Mouse (Mus musculus) embryonic facial prominence, embryonic 12.5 days (tissue): ENCODE data around the gene Zfp644. TPM values are rescaled to one million over a fixed set of nuclear protein-coding genes. Genes with fewer than 3 reads are reported as not detected.

Source experiments
- ATAC-seq: fragments of 200-750 bp; cut with Nextera tagmentation; 2 replicates; pipeline ENCODE4 v1.8.0; 2017; ENCODE audit not compliant: insufficient number of reproducible peaks, insufficient read depth, low FRiP score, low TSS enrichment
- H3K27ac ChIP-seq: fragments of 300-500 bp; sonication (generic); 2 replicates; pipeline ENCODE4 v1.5.1; 2016; ENCODE audit warnings: mild to moderate bottlenecking
- H3K27me3 ChIP-seq: fragments of 300-500 bp; sonication (generic); 2 replicates; pipeline ENCODE4 v1.6.1; 2016; ENCODE audit warnings: mild to moderate bottlenecking, moderate library complexity
- H3K36me3 ChIP-seq: fragments of 300-500 bp; sonication (generic); 2 replicates; pipeline ENCODE4 v1.6.1; 2016; ENCODE audit warnings: mild to moderate bottlenecking
- H3K4me1 ChIP-seq: fragments of 300-500 bp; sonication (generic); 2 replicates; pipeline ENCODE4 v1.6.1; 2016
- H3K4me2 ChIP-seq: fragments of 300-500 bp; sonication (generic); replicated peaks from 2 replicates; pipeline ENCODE4 v1.6.1; 2016; ENCODE audit warnings: mild to moderate bottlenecking, moderate library complexity
- H3K4me3 ChIP-seq: fragments of 300-500 bp; sonication (generic); 2 replicates; pipeline ENCODE4 v1.5.1; 2016; ENCODE audit warnings: mild to moderate bottlenecking
- H3K9ac ChIP-seq: fragments of 300-500 bp; sonication (generic); 2 replicates; pipeline ENCODE4 v1.6.1; 2016; ENCODE audit warnings: mild to moderate bottlenecking, moderate library complexity
- H3K9me3 ChIP-seq: fragments of 300-500 bp; sonication (generic); 2 replicates; pipeline ENCODE4 v1.6.1; 2016; ENCODE audit warnings: mild to moderate bottlenecking, moderate library complexity
- WGBS: fragments of 180-500 bp; shearing (Covaris S2); methylation state at CpG from one replicate; pipeline ENCODE4 v1.1.7; 2016; 5-methylcytosine and 5-hydroxymethylcytosine counted together
- polyA plus RNA-seq: library from polyadenylated mRNA; unstranded; fragments of >200 nt; fragmentation: Nextera tagmentation; extraction: Ambion mirVana; gene quantifications from 2 replicates; pipeline ENCODE4 v1.2.1, GENCODE M21; 2016

Zfp644 gene
- polyA plus RNA-seq, 1 experiment from 2014 or later, result 86.2 TPM

GRCm38 (mm10) chr5:106620446-106620845 is 76.6 kb downstream of the Zfp644 start:
- no peaks in the 10 kb centered on the region for H3K4me1 ChIP-seq
- H3K9me3 ChIP-seq, result no peaks in the 10 kb centered on the region
- no peak overlapping the region for H3K4me2 ChIP-seq
- no peak overlapping the region for H3K27ac ChIP-seq
- peaks cover 41% of the 10 kb centered on the region for H3K36me3 ChIP-seq
- ATAC-seq, result no peak
- no peak overlapping the region for H3K4me3 ChIP-seq
- H3K9ac ChIP-seq, result no peak overlapping the region
- H3K27me3 ChIP-seq, result no peaks in the 10 kb centered on the region
- WGBS, result 94% methylated on average over 6 of the region's 6 CpGs

GRCm38 (mm10) chr5:106615006-106615405 is 82.1 kb downstream of the Zfp644 start:
- H3K36me3 ChIP-seq, result peaks cover 24% of the 10 kb centered on the region
- no peak overlapping the region for H3K9ac ChIP-seq
- H3K9me3 ChIP-seq, result no peaks in the 10 kb centered on the region
- H3K27ac ChIP-seq, result no peak overlapping the region
- no peak overlapping the region for H3K4me3 ChIP-seq
- H3K4me1 ChIP-seq, result no peaks in the 10 kb centered on the region
- no peak for ATAC-seq
- WGBS, result 94% methylated on average over 2 of the region's 2 CpGs
- H3K27me3 ChIP-seq, result no peaks in the 10 kb centered on the region
- no peak overlapping the region for H3K4me2 ChIP-seq

GRCm38 (mm10) chr5:106614570-106614969 is 82.5 kb downstream of the Zfp644 start:
- Histone ChIP-seq H3K4me2 (no peak overlapping the region), H3K27ac (no peak overlapping the region), H3K27me3 (no peaks in the 10 kb centered on the region), H3K9me3 (no peaks in the 10 kb centered on the region), H3K4me3 (no peak overlapping the region), H3K9ac (no peak overlapping the region), H3K4me1 (no peaks in the 10 kb centered on the region), H3K36me3 (peaks cover 24% of the 10 kb centered on the region)
- 83% methylated on average over 7 of the region's 7 CpGs for WGBS
- no peak for ATAC-seq

GRCm38 (mm10) chr5:106612151-106612550 is 84.9 kb downstream of the Zfp644 start:
- Histone ChIP-seq H3K4me1 (no peaks in the 10 kb centered on the region), H3K27ac (no peak overlapping the region), H3K4me2 (no peak overlapping the region), H3K27me3 (no peaks in the 10 kb centered on the region), H3K9ac (no peak overlapping the region), H3K4me3 (no peak overlapping the region), H3K36me3 (peaks cover 18% of the 10 kb centered on the region), H3K9me3 (no peaks in the 10 kb centered on the region)
- no peak for ATAC-seq
- WGBS, result 93% methylated on average over 2 of the region's 2 CpGs

- no peak within 1 kb of the TSS for H3K4me2 ChIP-seq
- H3K9me3 ChIP-seq, result no peaks in the 10 kb centered on the region
- no peak for ATAC-seq
- H3K27ac ChIP-seq, result no peak within 1 kb of the TSS
- H3K4me1 ChIP-seq, result no peaks in the 10 kb centered on the region
- 95% methylated on average over 4 of the region's 4 CpGs for WGBS
- H3K9ac ChIP-seq, result no peak within 1 kb of the TSS
- no peak within 1 kb of the TSS for H3K4me3 ChIP-seq
- H3K36me3 ChIP-seq, result peaks cover 14% of the 10 kb centered on the region
- H3K27me3 ChIP-seq, result no peaks in the 10 kb centered on the region
These were observed 88.3 kb downstream of the Zfp644 start, which contains the start of gene Gm17304 for GRCm38 (mm10) chr5:106608798-106609197. TSS of gene Gm17304 (plus strand) at chr5:106609098.

- no peak overlapping the region for H3K9ac ChIP-seq
- ATAC-seq, result no peak
- H3K9me3 ChIP-seq, result no peaks in the 10 kb centered on the region
- WGBS, result 80% methylated on average over 5 of the region's 5 CpGs
- H3K36me3 ChIP-seq, result peaks cover 16% of the 10 kb centered on the region
- H3K27ac ChIP-seq, result no peak overlapping the region
- no peaks in the 10 kb centered on the region for H3K27me3 ChIP-seq
- H3K4me1 ChIP-seq, result no peaks in the 10 kb centered on the region
- no peak overlapping the region for H3K4me3 ChIP-seq
- no peak overlapping the region for H3K4me2 ChIP-seq
These were observed 90.0 kb downstream of the Zfp644 start for GRCm38 (mm10) chr5:106607081-106607480.

- Histone ChIP-seq H3K4me1 (no peaks in the 10 kb centered on the region), H3K4me3 (no peak overlapping the region), H3K27ac (no peak overlapping the region), H3K27me3 (no peaks in the 10 kb centered on the region), H3K4me2 (no peak overlapping the region), H3K9me3 (no peaks in the 10 kb centered on the region), H3K9ac (no peak overlapping the region), H3K36me3 (peaks cover 8% of the 10 kb centered on the region; the same call in 1 of the 2 replicates)
- ATAC-seq, result no peak
- 88% methylated on average over 6 of the region's 6 CpGs for WGBS
These were observed 92.0 kb downstream of the Zfp644 start for GRCm38 (mm10) chr5:106605096-106605495.

- Histone ChIP-seq H3K27me3 (no peaks in the 10 kb centered on the region), H3K27ac (no peak overlapping the region), H3K36me3 (peaks cover 8% of the 10 kb centered on the region; the same call in 1 of the 2 replicates), H3K4me3 (no peak overlapping the region), H3K4me1 (no peaks in the 10 kb centered on the region), H3K9me3 (no peaks in the 10 kb centered on the region), H3K4me2 (no peak overlapping the region), H3K9ac (no peak overlapping the region)
- no peak for ATAC-seq
- WGBS, result 95% methylated on average over 5 of the region's 5 CpGs
These were observed 92.7 kb downstream of the Zfp644 start for GRCm38 (mm10) chr5:106604381-106604780.

GRCm38 (mm10) chr5:106599482-106599881 is 97.6 kb downstream of the Zfp644 start:
- H3K4me1 ChIP-seq, result no peaks in the 10 kb centered on the region

GRCm38 (mm10) chr5:106597472-106597871 is 99.6 kb downstream of the Zfp644 start:
- H3K27ac ChIP-seq, result no peak overlapping the region
- no peaks in the 10 kb centered on the region for H3K9me3 ChIP-seq
- 0 out of 2 replicates have a peak, but pooled peaks cover 10% of the 10 kb centered on the region for H3K36me3 ChIP-seq
- no peak overlapping the region for H3K9ac ChIP-seq
- H3K4me1 ChIP-seq, result no peaks in the 10 kb centered on the region
- ATAC-seq, result no peak
- no peak overlapping the region for H3K4me2 ChIP-seq
- H3K4me3 ChIP-seq, result no peak overlapping the region
- H3K27me3 ChIP-seq, result no peaks in the 10 kb centered on the region
- 90% methylated on average over 2 of the region's 2 CpGs for WGBS

More at GRCm38 (mm10) chr5:106599482-106599881, 97.6 kb downstream of the Zfp644 start:
- Histone ChIP-seq H3K4me2 (no peak overlapping the region), H3K9ac (no peak overlapping the region), H3K27ac (no peak overlapping the region), H3K4me3 (no peak overlapping the region), H3K9me3 (no peaks in the 10 kb centered on the region), H3K27me3 (no peaks in the 10 kb centered on the region), H3K36me3 (0 out of 2 replicates have a peak, but pooled peaks cover 10% of the 10 kb centered on the region)
- ATAC-seq, result no peak
- WGBS, result 78% methylated on average over 8 of the region's 8 CpGs

- Histone ChIP-seq H3K36me3 (peaks cover 14% of the 10 kb centered on the region; the same call in 1 of the 2 replicates), H3K9me3 (no peaks in the 10 kb centered on the region)
- no peak for ATAC-seq
These were observed 102.7 kb downstream of the Zfp644 start for GRCm38 (mm10) chr5:106594388-106594787.

GRCm38 (mm10) chr5:106590686-106591085 is 106.4 kb downstream of the Zfp644 start:
- Histone ChIP-seq H3K4me3 (no peak overlapping the region), H3K36me3 (peaks cover 6% of the 10 kb centered on the region; the same call in 1 of the 2 replicates), H3K9ac (no peak overlapping the region), H3K4me1 (no peaks in the 10 kb centered on the region), H3K27ac (no peak overlapping the region), H3K9me3 (no peaks in the 10 kb centered on the region), H3K4me2 (no peak overlapping the region), H3K27me3 (no peaks in the 10 kb centered on the region)
- 81% methylated on average over 5 of the region's 5 CpGs for WGBS
- ATAC-seq, result no peak

More at GRCm38 (mm10) chr5:106594388-106594787, 102.7 kb downstream of the Zfp644 start:
- H3K27ac ChIP-seq, result no peak overlapping the region
- H3K4me3 ChIP-seq, result no peak overlapping the region
- no peak overlapping the region for H3K4me2 ChIP-seq
- H3K4me1 ChIP-seq, result no peaks in the 10 kb centered on the region
- H3K27me3 ChIP-seq, result no peaks in the 10 kb centered on the region
- no peak overlapping the region for H3K9ac ChIP-seq
